Mouse (Mus musculus): ENCODE measurements around the gene Zfand2a. TPM values are rescaled to one million over a fixed set of nuclear protein-coding genes. Genes with fewer than 3 reads are reported as not detected.

Gene Zfand2a
- total RNA-seq, 4 experiments from 2014 or later: 53.9 to 60.2 (median 54.8) TPM

DNA sequence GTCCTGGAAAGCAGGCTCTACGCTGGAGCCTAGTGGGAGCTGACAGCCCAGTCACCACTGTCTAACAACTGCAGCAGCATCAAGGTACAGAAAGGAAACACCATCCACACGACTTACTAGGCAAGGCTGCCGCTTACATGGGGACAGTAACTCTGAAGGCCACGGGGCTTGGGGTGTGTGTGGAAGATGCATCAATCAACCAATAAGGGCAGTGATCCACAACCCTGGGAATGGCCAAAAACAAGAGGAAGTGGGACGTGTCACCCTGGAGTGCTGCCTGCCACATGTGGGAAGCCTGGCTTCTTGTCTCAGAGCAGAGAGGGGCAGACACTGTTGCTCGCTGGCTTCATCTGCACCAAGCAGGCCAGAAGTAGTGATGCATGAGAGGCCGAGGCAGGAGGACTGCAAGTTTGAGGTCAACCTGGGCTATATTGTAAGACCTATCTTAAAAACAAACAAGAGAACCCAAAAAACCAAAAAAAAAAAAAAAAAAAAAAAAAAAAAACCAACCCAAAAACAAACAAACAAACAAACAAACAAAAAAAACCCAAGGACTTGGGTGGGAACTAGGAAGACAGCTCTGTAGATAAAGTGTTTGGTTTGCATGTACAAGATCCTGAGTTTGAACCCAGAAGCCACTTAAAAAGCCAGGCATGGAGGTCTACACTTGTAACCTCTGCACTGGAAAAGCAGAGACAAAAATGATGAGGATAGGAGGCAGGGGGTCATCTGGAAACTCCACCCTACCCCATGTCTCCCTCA is 51.4 kb downstream of the Zfand2a start:
- no peak for DNase-seq (ENCODE audit: low spot score in 2 of 2)

GRCm38 (mm10) chr5:139432333-139432732 is 52.0 kb downstream of the Zfand2a start:
- no peak for DNase-seq (ENCODE audit: low spot score in 2 of 2)

GRCm38 (mm10) chr5:139429818-139430341 is 54.5 kb downstream of the Zfand2a start:
- no peak for DNase-seq (ENCODE audit: low spot score in 2 of 2)

DNA sequence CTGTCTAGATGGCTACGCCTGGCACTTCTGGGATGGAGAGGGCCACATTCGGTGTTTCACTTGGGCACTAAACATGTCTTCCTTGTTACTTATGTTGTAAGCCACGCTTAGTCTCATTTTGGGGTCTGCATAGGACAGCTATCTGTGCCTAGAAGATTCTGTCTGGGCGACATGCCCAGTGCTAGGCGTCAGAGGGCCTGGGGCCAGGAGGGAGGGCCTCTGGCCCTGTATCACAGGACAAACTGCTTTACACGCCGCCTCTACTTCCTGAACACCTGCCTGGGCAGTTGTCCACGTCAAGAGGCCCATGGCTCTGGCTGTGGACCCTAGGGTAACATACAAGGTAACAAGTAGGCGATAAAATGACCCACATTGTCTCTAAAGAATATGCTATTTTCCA is 56.4 kb downstream of the Zfand2a start:
- DNase-seq (ENCODE audit: low spot score in 2 of 2): no peak

GRCm38 (mm10) chr5:139427001-139427400 is 57.3 kb downstream of the Zfand2a start:
- DNase-seq (ENCODE audit: low spot score in 2 of 2): no peak

DNA sequence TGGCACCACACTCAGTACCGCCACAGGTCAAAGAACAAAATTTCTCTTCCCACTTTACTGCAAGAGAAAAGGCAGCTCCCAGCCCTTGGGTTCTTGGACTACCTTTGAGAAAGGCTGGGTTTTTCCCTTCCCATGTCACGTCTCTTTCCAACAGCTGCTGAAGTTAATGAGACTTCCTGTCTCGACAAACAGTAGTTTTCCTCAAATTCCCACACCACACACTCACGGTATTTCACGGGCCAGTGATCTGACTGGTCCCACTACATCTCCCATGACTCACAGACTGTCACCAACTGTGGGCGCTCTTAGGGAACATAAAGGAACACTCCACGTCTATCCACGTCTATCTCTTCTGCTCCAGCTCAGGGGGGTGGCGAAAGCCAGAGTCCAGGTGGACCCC is 59.2 kb downstream of the Zfand2a start:
- no peak for DNase-seq (ENCODE audit: low spot score in 2 of 2)

- no peak for DNase-seq (ENCODE audit: low spot score in 2 of 2)
Observed at GRCm38 (mm10) chr5:139423026-139423865, 61.1 kb downstream of the Zfand2a start, which contains the start of gene Gper1. TSS of gene Gper1 (plus strand) at chr5:139423151.

Other genes with a start within 250 kb of the Zfand2a start
- gene Get4, start 232.2 kb downstream of the Zfand2a start, total RNA-seq (2022): 10 to 100 TPM; 47.8 to 56.9 (median 50.8) TPM
- 100 to 1,000 TPM; 148 to 186 (median 164) TPM for gene Adap1, start 158.9 kb downstream of the Zfand2a start, total RNA-seq (2022)
- 10 to 100 TPM; 59.0 to 75.5 (median 67.5) TPM for gene Cox19, start 133.1 kb downstream of the Zfand2a start, total RNA-seq (2022)
- gene Cyp2w1, start 131.9 kb downstream of the Zfand2a start, total RNA-seq (2022): not detected
- gene Gpr146, start 106.9 kb downstream of the Zfand2a start, total RNA-seq (2022): 10 to 100 TPM; 12.2 to 14.8 (median 13.2) TPM
- 1 to 10 TPM in 2 of 4 experiments, under 1 TPM in 2; 0.54 to 1.2 (median 0.83) TPM for gene C130050O18Rik, start 79.3 kb downstream of the Zfand2a start, total RNA-seq (2022)
- gene Gper1, start 61.4 kb downstream of the Zfand2a start, total RNA-seq (2022): 1 to 10 TPM; 3.4 to 5.1 (median 4.2) TPM
- 10 to 100 TPM; 13.7 to 22.1 (median 17.1) TPM for gene 3110082I17Rik, start 24.0 kb downstream of the Zfand2a start, total RNA-seq (2022)
- gene Uncx, start 58.9 kb upstream of the Zfand2a start, total RNA-seq (2022): not detected

All from layer of hippocampus, adult 8-10 months (tissue).